Mouse (Mus musculus): Measurements from ENCODE around the gene Erg28. TPM values are rescaled to one million over a fixed set of nuclear protein-coding genes. Genes with fewer than 3 reads are reported as not detected.

Erg28 gene
- polyA plus RNA-seq, 1 experiment from 2014 or later, result 119 TPM

- DNase-seq (ENCODE audit: extremely low spot score, low spot score), result no peak
- H3K4me1 ChIP-seq, result no peaks in the 10 kb centered on the region
- peaks cover 61% of the 10 kb centered on the region for H3K36me3 ChIP-seq (replicated peaks)
- no peak overlapping the region for H3K4me3 ChIP-seq
- no peaks in the 10 kb centered on the region for H3K9me3 ChIP-seq
- no peaks in the 10 kb centered on the region for H3K27me3 ChIP-seq (ENCODE audit: poor library complexity, severe bottlenecking)
- H3K27ac ChIP-seq, result no peak overlapping the region
- WGBS, result 83% methylated on average over 7 of the region's 7 CpGs
Observed at GRCm38 (mm10) chr12:85848164-85848958, 24.0 kb upstream of the Erg28 start.

GRCm38 (mm10) chr12:85839371-85840000 is 15.1 kb upstream of the Erg28 start:
- Histone ChIP-seq H3K27me3 (ENCODE audit: poor library complexity, severe bottlenecking) (no peaks in the 10 kb centered on the region), H3K36me3 (replicated peaks) (peaks cover 32% of the 10 kb centered on the region), H3K27ac (no peak overlapping the region), H3K4me1 (peaks cover 7% of the 10 kb centered on the region; the same call in 1 of the 2 replicates), H3K4me3 (no peak overlapping the region), H3K9me3 (no peaks in the 10 kb centered on the region)
- WGBS, result 93% methylated on average over 12 of the region's 12 CpGs
- DNase-seq (ENCODE audit: extremely low spot score, low spot score), result no peak

- H3K27ac ChIP-seq, result no peak overlapping the region
- H3K4me1 ChIP-seq, result peaks cover 7% of the 10 kb centered on the region; the same call in 1 of the 2 replicates
- WGBS, result 88% methylated on average over 2 of the region's 2 CpGs
- no peak for DNase-seq (ENCODE audit: extremely low spot score, low spot score)
- no peak overlapping the region for H3K4me3 ChIP-seq
- H3K9me3 ChIP-seq, result no peaks in the 10 kb centered on the region
- peaks cover 34% of the 10 kb centered on the region for H3K36me3 ChIP-seq (replicated peaks)
- no peaks in the 10 kb centered on the region for H3K27me3 ChIP-seq (ENCODE audit: poor library complexity, severe bottlenecking)
Observed at GRCm38 (mm10) chr12:85837765-85838164, 13.4 kb upstream of the Erg28 start.

- H3K9me3 ChIP-seq, result no peaks in the 10 kb centered on the region
- no peak overlapping the region for H3K4me3 ChIP-seq
- H3K36me3 ChIP-seq (replicated peaks), result peaks cover 52% of the 10 kb centered on the region
- no peak for DNase-seq (ENCODE audit: extremely low spot score, low spot score)
- peaks cover 7% of the 10 kb centered on the region; the same call in 1 of the 2 replicates for H3K4me1 ChIP-seq
- WGBS, result 79% methylated on average over 2 of the region's 2 CpGs
- H3K27me3 ChIP-seq (ENCODE audit: poor library complexity, severe bottlenecking), result no peaks in the 10 kb centered on the region
- no peak overlapping the region for H3K27ac ChIP-seq
Observed at GRCm38 (mm10) chr12:85834543-85834942, 10.2 kb upstream of the Erg28 start.

GRCm38 (mm10) chr12:85830691-85831090 is 6.3 kb upstream of the Erg28 start:
- 90% methylated on average over 3 of the region's 3 CpGs for WGBS
- Histone ChIP-seq H3K4me1 (peaks cover 10% of the 10 kb centered on the region), H3K27ac (no peak overlapping the region), H3K9me3 (no peaks in the 10 kb centered on the region), H3K36me3 (replicated peaks) (peaks cover 80% of the 10 kb centered on the region), H3K4me3 (no peak overlapping the region), H3K27me3 (ENCODE audit: poor library complexity, severe bottlenecking) (no peaks in the 10 kb centered on the region)
- no peak for DNase-seq (ENCODE audit: extremely low spot score, low spot score)

GRCm38 (mm10) chr12:85829866-85830265 is 5.5 kb upstream of the Erg28 start:
- Histone ChIP-seq H3K4me1 (peaks cover 9% of the 10 kb centered on the region), H3K36me3 (replicated peaks) (peaks cover 77% of the 10 kb centered on the region), H3K27me3 (ENCODE audit: poor library complexity, severe bottlenecking) (no peaks in the 10 kb centered on the region), H3K27ac (no peak overlapping the region), H3K9me3 (no peaks in the 10 kb centered on the region), H3K4me3 (no peak overlapping the region)
- DNase-seq (ENCODE audit: extremely low spot score, low spot score), result no peak
- 88% methylated on average over 3 of the region's 3 CpGs for WGBS

GRCm38 (mm10) chr12:85828856-85829255 is 4.5 kb upstream of the Erg28 start:
- DNase-seq (ENCODE audit: extremely low spot score, low spot score), result no peak
- Histone ChIP-seq H3K27ac (no peak overlapping the region), H3K4me3 (no peak overlapping the region), H3K27me3 (ENCODE audit: poor library complexity, severe bottlenecking) (no peaks in the 10 kb centered on the region), H3K36me3 (replicated peaks) (peaks cover 69% of the 10 kb centered on the region), H3K4me1 (peaks cover 11% of the 10 kb centered on the region), H3K9me3 (no peaks in the 10 kb centered on the region)
- 90% methylated on average over 3 of the region's 3 CpGs for WGBS

- 78% methylated on average over 2 of the region's 2 CpGs for WGBS
- Histone ChIP-seq H3K9me3 (no peaks in the 10 kb centered on the region), H3K27ac (no peak overlapping the region), H3K27me3 (ENCODE audit: poor library complexity, severe bottlenecking) (no peaks in the 10 kb centered on the region), H3K4me3 (peak overlapping the region; percentile 80), H3K4me1 (peaks cover 25% of the 10 kb centered on the region), H3K36me3 (replicated peaks) (peaks cover 55% of the 10 kb centered on the region)
- DNase-seq (ENCODE audit: extremely low spot score, low spot score), result no peak
Observed at GRCm38 (mm10) chr12:85825822-85826221, 1.5 kb upstream of the Erg28 start.

GRCm38 (mm10) chr12:85825361-85825760 is 1.0 kb upstream of the Erg28 start:
- WGBS, result 15% methylated on average over 8 of the region's 8 CpGs
- Histone ChIP-seq H3K9me3 (no peaks in the 10 kb centered on the region), H3K4me3 (peak overlapping the region; percentile 80), H3K36me3 (replicated peaks) (peaks cover 55% of the 10 kb centered on the region), H3K27ac (peak overlapping the region; percentile 94), H3K4me1 (peaks cover 25% of the 10 kb centered on the region), H3K27me3 (ENCODE audit: poor library complexity, severe bottlenecking) (no peaks in the 10 kb centered on the region)
- no peak for DNase-seq (ENCODE audit: extremely low spot score, low spot score)

- H3K27ac ChIP-seq, result no peak overlapping the region
- H3K4me1 ChIP-seq, result peaks cover 28% of the 10 kb centered on the region
- H3K4me3 ChIP-seq, result no peak overlapping the region
- no peaks in the 10 kb centered on the region for H3K9me3 ChIP-seq
- H3K27me3 ChIP-seq (ENCODE audit: poor library complexity, severe bottlenecking), result no peaks in the 10 kb centered on the region
- WGBS, result 82% methylated on average over 9 of the region's 9 CpGs
- H3K36me3 ChIP-seq (replicated peaks), result peaks cover 57% of the 10 kb centered on the region
- no peak for DNase-seq (ENCODE audit: extremely low spot score, low spot score)
Observed at GRCm38 (mm10) chr12:85822051-85822450, 2.3 kb downstream of the Erg28 start.

- Histone ChIP-seq H3K27ac (no peak overlapping the region), H3K4me1 (peaks cover 1% of the 10 kb centered on the region; the same call in 1 of the 2 replicates), H3K9me3 (no peaks in the 10 kb centered on the region), H3K4me3 (no peak overlapping the region), H3K36me3 (replicated peaks) (peaks cover 78% of the 10 kb centered on the region), H3K27me3 (ENCODE audit: poor library complexity, severe bottlenecking) (no peaks in the 10 kb centered on the region)
- DNase-seq (ENCODE audit: extremely low spot score, low spot score), result no peak
- WGBS, result 90% methylated on average over 2 of the region's 2 CpGs
Observed at GRCm38 (mm10) chr12:85813599-85813998, 10.8 kb downstream of the Erg28 start.

- DNase-seq (ENCODE audit: extremely low spot score, low spot score), result no peak
- H3K9me3 ChIP-seq, result no peaks in the 10 kb centered on the region
- no peak overlapping the region for H3K4me3 ChIP-seq
- 95% methylated on average over 4 of the region's 4 CpGs for WGBS
- H3K27me3 ChIP-seq (ENCODE audit: poor library complexity, severe bottlenecking), result no peaks in the 10 kb centered on the region
- peaks cover 61% of the 10 kb centered on the region for H3K36me3 ChIP-seq (replicated peaks)
- H3K4me1 ChIP-seq, result no peaks in the 10 kb centered on the region
- H3K27ac ChIP-seq, result no peak overlapping the region
Observed at GRCm38 (mm10) chr12:85811676-85812075, 12.7 kb downstream of the Erg28 start.

- DNase-seq (ENCODE audit: extremely low spot score, low spot score), result no peak
- no peak overlapping the region for H3K4me3 ChIP-seq
- H3K9me3 ChIP-seq, result no peaks in the 10 kb centered on the region
- no peak overlapping the region for H3K27ac ChIP-seq
- peaks cover 54% of the 10 kb centered on the region for H3K36me3 ChIP-seq (replicated peaks)
- no peaks in the 10 kb centered on the region for H3K27me3 ChIP-seq (ENCODE audit: poor library complexity, severe bottlenecking)
- no peaks in the 10 kb centered on the region for H3K4me1 ChIP-seq
Observed at GRCm38 (mm10) chr12:85810959-85811358, 13.4 kb downstream of the Erg28 start.

Data from forebrain, embryonic 10.5 days (tissue).